ENCODE assay signal across 9 mouse cellular contexts in the genomic region with DNA sequence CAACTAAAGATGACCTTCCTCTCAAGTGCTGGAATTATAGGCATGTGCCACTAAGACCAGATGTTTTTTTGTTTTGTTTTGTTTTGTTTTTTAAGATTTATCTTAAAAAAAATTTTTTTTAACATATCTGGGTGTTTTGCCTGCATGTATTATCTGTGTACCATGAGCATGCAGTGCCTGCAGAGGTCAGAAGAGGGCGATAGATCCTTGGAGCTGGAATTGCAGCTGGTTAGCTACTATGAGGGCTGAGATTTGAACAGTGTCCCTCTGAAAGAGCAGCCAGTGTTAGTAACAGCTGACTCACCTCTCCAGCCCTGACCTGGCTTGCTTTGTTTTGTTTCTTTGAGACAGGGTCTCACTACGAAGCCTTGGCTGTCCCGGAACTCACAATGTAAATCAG. TPM values are rescaled to one million over a fixed set of nuclear protein-coding genes. Genes with fewer than 3 reads are reported as not detected.
DNase-seq lines count a peak whose midpoint lies in the region; ATAC-seq lines count a peak whose summit lies in the region.
"Had no signal": no experiment of that assay in that cellular context is flagged by ENCODE, and none has a peak within 500 bp of the region (broad histone marks: within the 10 kb centered on the region; RNA-seq: fewer than 3 reads in every experiment).

No protein-coding gene starts in this region.

- H3K4me1 ChIP-seq in kidney, embryonic 16.5 days (ENCODE audit: insufficient read depth, low read length): no peaks in the 10 kb centered on the region
- H3K4me1 ChIP-seq: neural tube, embryonic 12.5 days had no signal

- no peak overlapping the region for H3K4me3 ChIP-seq in kidney, embryonic 16.5 days (ENCODE audit: low read length)
- H3K4me3 ChIP-seq: neural tube, embryonic 12.5 days had no signal

- H3K9me3 ChIP-seq in kidney, embryonic 16.5 days (ENCODE audit: low read length): no peaks in the 10 kb centered on the region
- H3K9me3 ChIP-seq: neural tube, embryonic 12.5 days had no signal

- no peak overlapping the region for H3K9ac ChIP-seq in kidney, embryonic 16.5 days (replicated peaks; ENCODE audit: low read length)
- H3K9ac ChIP-seq: neural tube, embryonic 12.5 days had no signal

- no peaks in the 10 kb centered on the region for H3K27me3 ChIP-seq in kidney, embryonic 16.5 days (ENCODE audit: insufficient read depth, low read length)
- H3K27me3 ChIP-seq: neural tube, embryonic 12.5 days had no signal

- no peaks in the 10 kb centered on the region for H3K36me3 ChIP-seq in kidney, embryonic 16.5 days (ENCODE audit: insufficient read depth, low read length)
- H3K36me3 ChIP-seq: neural tube, embryonic 12.5 days had no signal

- WGBS in kidney, embryonic 16.5 days: 40% methylated on average over 3 of the region's 3 CpGs

- H3K4me2 ChIP-seq in kidney, embryonic 16.5 days (replicated peaks; ENCODE audit: low read depth, low read length): no peak overlapping the region
- H3K4me2 ChIP-seq: neural tube, embryonic 12.5 days had no signal

- no peak overlapping the region for H3K27ac ChIP-seq in kidney, embryonic 16.5 days (ENCODE audit: low read length)
- H3K27ac ChIP-seq: neural tube, embryonic 12.5 days had no signal

- DNase-seq in kidney, adult 11 months: peak; percentile 43
- DNase-seq in CD4-positive helper T cell, adult 2 months (ENCODE audit: low read depth, low spot score): peak; percentile 79
- DNase-seq in Muller cell, postnatal 12 days (ENCODE audit: inconsistent ontology term): peak; percentile 31
- DNase-seq in embryo, embryonic 9.5 days (ENCODE audit: extremely low spot score): peak; percentile 54
- peak; percentile 54 to 85 for DNase-seq in kidney, postnatal 36 days
- peak; percentile 42 to 73 for DNase-seq in natural killer cell, adult 2 months (ENCODE audit: low spot score in 2 of 2)
- peak; percentile 12 for DNase-seq in yolk sac, embryonic 10.5 days (ENCODE audit: low spot score)

- ATAC-seq in kidney, embryonic 16.5 days (ENCODE audit: low FRiP score, low TSS enrichment): no peak

RNA-seq across cellular contexts. Expression of gene Plxdc1, which starts 49.5 kb away (rescaled TPM):
- polyA plus RNA-seq in kidney, embryonic 16.5 days (2015; fragmentation: Nextera tagmentation; extraction: Ambion mirVana): 1.8 and 2.3 TPM in 2 replicates

RNA-seq across cellular contexts. Expression of gene Fbxo47, which starts 52.8 kb away (rescaled TPM):
- polyA plus RNA-seq in kidney, embryonic 16.5 days (2015; fragmentation: Nextera tagmentation; extraction: Ambion mirVana): 0.45 and 0.46 TPM in 2 replicates

RNA-seq across cellular contexts. Expression of gene Arl5c, which starts 59.2 kb away (rescaled TPM):
- polyA plus RNA-seq in kidney, embryonic 16.5 days (2015; fragmentation: Nextera tagmentation; extraction: Ambion mirVana): 7.3 and 7.4 TPM in 2 replicates

Comparison
In these comparisons a context has a peak if more than half of its experiments do, and no peak if none do; other contexts are left out.
1. DNase-seq: peak in every context shown above with its lines; median percentile 79 in CD4-positive helper T cell, adult 2 months; 70 in kidney, postnatal 36 days; 58 in natural killer cell, adult 2 months; 54 in embryo, embryonic 9.5 days; 43 in kidney, adult 11 months; 31 in Muller cell, postnatal 12 days; 12 in yolk sac, embryonic 10.5 days.